In genomic region chr11:114028021-114028420, GRCm38 (mm10) we compare ENCODE assay signal across 17 mouse cellular contexts. TPM values are rescaled to one million over a fixed set of nuclear protein-coding genes. Genes with fewer than 3 reads are reported as not detected.
DNase-seq lines count a peak whose midpoint lies in the region; ATAC-seq lines count a peak whose summit lies in the region.
"Had no signal": no experiment of that assay in that cellular context is flagged by ENCODE, and none has a peak within 500 bp of the region (broad histone marks: within the 10 kb centered on the region; RNA-seq: fewer than 3 reads in every experiment).

No protein-coding gene starts in this region.

- H3K27ac ChIP-seq in heart, embryonic 10.5 days: peak overlapping the region; percentile 63
- H3K27ac ChIP-seq in embryonic facial prominence, embryonic 14.5 days (replicated peaks; ENCODE audit: low read depth, low read length): peak overlapping the region; percentile 72
- H3K27ac ChIP-seq: forebrain, embryonic 13.5 days; left cerebral cortex, adult 2 months had no signal

- peak; percentile 32 for ATAC-seq in embryonic facial prominence, embryonic 14.5 days (ENCODE audit: low read depth)
- ATAC-seq: forebrain, embryonic 13.5 days; Patski had no signal

- H3K9me3 ChIP-seq in heart, embryonic 10.5 days: no peaks in the 10 kb centered on the region
- no peaks in the 10 kb centered on the region for H3K9me3 ChIP-seq in embryonic facial prominence, embryonic 14.5 days (ENCODE audit: control insufficient read depth, low read length)
- H3K9me3 ChIP-seq: forebrain, embryonic 13.5 days; megakaryocyte, embryonic 14.5 days had no signal

- peaks cover 85% of the 10 kb centered on the region for H3K4me1 ChIP-seq in heart, embryonic 10.5 days
- peaks cover 30% of the 10 kb centered on the region for H3K4me1 ChIP-seq in embryonic facial prominence, embryonic 14.5 days (ENCODE audit: control insufficient read depth, insufficient read depth, low read length)
- H3K4me1 ChIP-seq: megakaryocyte, embryonic 14.5 days had no signal

- intact Hi-C loops in heart, postnatal 25 days (cut with DNase I): no loop called here

- H3K27me3 ChIP-seq in heart, embryonic 10.5 days (ENCODE audit: insufficient read depth, poor library complexity, severe bottlenecking): no peaks in the 10 kb centered on the region
- H3K27me3 ChIP-seq in embryonic facial prominence, embryonic 14.5 days (replicated peaks; ENCODE audit: control insufficient read depth, insufficient read depth, low read length): no peaks in the 10 kb centered on the region
- H3K27me3 ChIP-seq: forebrain, embryonic 13.5 days had no signal

- no peak overlapping the region for H3K9ac ChIP-seq in embryonic facial prominence, embryonic 14.5 days (ENCODE audit: low read depth, low read length)
- H3K9ac ChIP-seq: forebrain, embryonic 13.5 days had no signal

- WGBS in heart, embryonic 10.5 days: 48% methylated on average over 6 of the region's 6 CpGs
- WGBS in embryonic facial prominence, embryonic 14.5 days: 22% methylated on average over 6 of the region's 6 CpGs

- no peaks in the 10 kb centered on the region for H3K36me3 ChIP-seq in heart, embryonic 10.5 days
- H3K36me3 ChIP-seq in embryonic facial prominence, embryonic 14.5 days (ENCODE audit: control insufficient read depth, insufficient read depth, low read length): no peaks in the 10 kb centered on the region

- DNase-seq in heart, embryonic 10.5 days (ENCODE audit: low spot score): no peak
- no peak for DNase-seq in heart, postnatal 25 days (ENCODE audit: low spot score)
- peak; percentile 51 to 68 for DNase-seq in kidney, postnatal 4 days
- no peak for DNase-seq in kidney, adult 11 months
- peak; percentile 8 for DNase-seq in ES-CJ7 (ENCODE audit: low read depth, low spot score)
- DNase-seq in embryonic facial prominence, embryonic 14.5 days (ENCODE audit: low spot score): peak; percentile 77
- no peak for DNase-seq in right cerebral cortex, adult 2 months (ENCODE audit: low spot score in 2 of 2)
- DNase-seq in adrenal gland, postnatal 14 days: no peak
- DNase-seq: cerebellum, adult 18-20 months; gastrocnemius, postnatal 10 days; spleen, adult 18-20 months had no signal

- H3K4me2 ChIP-seq in embryonic facial prominence, embryonic 14.5 days (ENCODE audit: low read depth, low read length): peak overlapping the region; percentile 23; the same call in 1 of the 2 replicates
- H3K4me2 ChIP-seq: forebrain, embryonic 13.5 days had no signal

- no peak overlapping the region for H3K4me3 ChIP-seq in heart, embryonic 10.5 days
- H3K4me3 ChIP-seq in embryonic facial prominence, embryonic 14.5 days (ENCODE audit: low read depth, low read length): no peak overlapping the region
- H3K4me3 ChIP-seq: forebrain, embryonic 13.5 days; left cerebral cortex, adult 2 months; megakaryocyte, embryonic 14.5 days had no signal

RNA-seq across cellular contexts. Expression of gene Sdk2, which starts 38.8 kb away (rescaled TPM):
- 2.4 and 4.1 TPM in 2 replicates for polyA plus RNA-seq in heart, embryonic 10.5 days (2016; fragmentation: Nextera tagmentation; extraction: Ambion mirVana)
- total RNA-seq in heart, postnatal 25 days (2021): 1 to 10 TPM; 1.2 to 2.0 TPM
- polyA plus RNA-seq in embryonic facial prominence, embryonic 14.5 days (2014; fragmentation: Nextera tagmentation; extraction: Ambion mirVana): 5.9 and 6.3 TPM in 2 replicates
- 2.9 and 4.4 TPM in 2 replicates for total RNA-seq in adrenal gland, postnatal 14 days (2021)
- total RNA-seq: hematopoietic stem cell, adult 5-6 weeks; neutrophil, adult 5-6 weeks had no signal
- polyA plus RNA-seq: Patski had no signal

Comparison
In these comparisons a context has a peak if more than half of its experiments do, and no peak if none do; other contexts are left out.
1. DNase-seq: peak in kidney, postnatal 4 days (2 of 2), ES-CJ7 (single experiment) and embryonic facial prominence, embryonic 14.5 days (single experiment); none in heart, embryonic 10.5 days (single experiment), heart, postnatal 25 days (single experiment), kidney, adult 11 months (single experiment), right cerebral cortex, adult 2 months (0 of 2) and adrenal gland, postnatal 14 days (single experiment).